Mouse (Mus musculus) E14TG2a.4 (cell line): Measurements from ENCODE around the gene Gm11084.

Experiments
- CTCF ChIP-seq: conservative IDR thresholded peaks from 2 replicates; pipeline ENCODE4 v1.5.1; 2014; ENCODE audit warnings: low read length
- POU5F1 ChIP-seq: IDR thresholded peaks from 2 replicates; pipeline ENCODE4 v1.6.1; 2014; ENCODE audit warnings: low read length, borderline replicate concordance

GRCm38 (mm10) chr2:73029846-73030245, 43.3 kb upstream of the Gm11084 start:
- TF ChIP-seq POU5F1: no peak
- no peak for TF ChIP-seq CTCF
